Mouse (Mus musculus): ENCODE measurements around the gene Tmem163.

The Tmem163 gene

DNA sequence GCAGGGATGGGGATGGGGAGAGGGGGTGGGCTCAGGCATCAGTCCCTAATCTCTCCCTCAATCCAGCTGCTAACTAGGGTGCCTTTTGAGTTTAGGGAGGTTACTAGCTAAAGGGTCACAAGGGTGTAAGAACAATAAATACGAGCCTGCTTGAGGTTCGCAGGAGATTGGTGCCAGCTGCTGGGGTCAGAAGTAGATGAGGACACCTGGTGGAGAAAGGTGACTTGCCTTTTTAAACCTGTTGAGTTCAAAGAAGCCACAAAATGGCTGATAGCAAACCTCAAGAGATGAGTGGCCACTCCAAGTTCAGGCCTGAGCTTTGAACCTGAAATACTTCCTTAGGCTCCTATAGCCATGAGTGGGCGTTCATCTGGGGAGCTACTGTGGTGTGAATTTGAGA lies 237.6 kb downstream of the Tmem163 start:
- in situ Hi-C loops (cut with MboI, MseI): no loop called here

DNA sequence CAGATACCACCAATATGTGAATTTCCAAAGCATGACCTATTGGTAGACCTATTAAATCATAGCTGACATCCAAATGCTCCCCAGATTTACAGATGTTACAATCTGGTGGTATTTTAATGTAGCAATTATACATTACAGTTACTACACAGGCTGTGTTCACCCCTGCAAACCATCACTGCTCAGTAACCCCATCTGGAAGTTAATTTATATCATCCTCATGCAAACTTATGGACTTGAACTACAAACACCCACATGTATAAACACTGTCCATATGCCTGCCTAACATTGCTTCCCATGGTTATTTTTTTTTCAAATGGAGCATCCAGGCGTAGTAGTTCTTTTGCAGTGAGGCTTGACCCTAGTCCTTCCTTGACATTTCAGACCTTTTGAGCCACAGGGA lies 238.3 kb downstream of the Tmem163 start:
- in situ Hi-C loops (cut with MboI, MseI): no loop called here

DNA sequence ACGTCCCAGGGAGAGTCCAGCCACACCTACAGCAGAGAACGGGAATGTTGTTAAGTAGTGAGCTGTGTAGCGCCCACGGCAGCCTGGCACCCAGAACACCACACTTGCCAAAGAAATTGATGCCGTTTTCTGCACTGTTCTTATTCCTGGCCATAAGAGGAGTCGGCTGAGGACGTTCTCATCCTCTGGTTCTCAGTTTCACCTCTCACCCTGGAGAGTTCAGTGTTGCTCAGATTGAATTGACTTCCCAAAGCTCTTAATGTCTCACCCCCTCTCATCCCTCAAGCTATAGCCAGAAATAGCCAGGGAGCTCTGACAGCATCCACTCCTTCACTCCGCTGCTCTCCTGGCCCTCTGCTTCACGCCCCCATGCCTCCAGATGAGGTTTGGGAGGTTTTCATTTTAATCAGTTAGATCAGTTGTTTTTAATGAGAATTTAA lies 239.9 kb downstream of the Tmem163 start:
- in situ Hi-C loops (cut with MboI, MseI): no loop called here

DNA sequence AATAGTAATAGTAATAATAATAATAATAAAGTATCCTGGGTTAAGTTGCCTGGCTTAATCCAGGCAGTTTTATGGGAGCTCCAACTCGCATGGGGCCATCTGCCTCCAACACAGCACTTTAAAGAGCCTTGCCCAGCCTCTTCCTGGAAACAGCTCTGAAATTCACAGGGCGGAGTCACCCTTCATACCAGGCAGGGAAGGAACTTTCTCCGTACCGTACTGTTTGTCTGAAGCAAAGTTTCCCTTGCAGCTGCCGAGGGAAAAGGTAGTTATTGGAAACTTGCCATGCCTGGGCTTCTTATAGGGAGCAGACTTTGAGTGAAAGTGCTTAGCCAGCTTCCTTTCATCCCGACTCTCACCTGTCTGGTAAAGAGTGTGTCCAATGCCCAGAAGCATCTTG lies 242.3 kb downstream of the Tmem163 start:
- in situ Hi-C loops (cut with MboI, MseI): no loop called here
